Mouse (Mus musculus) G1E (cell line): ENCODE results near the gene Impdh2. TPM values are rescaled to one million over a fixed set of nuclear protein-coding genes. Genes with fewer than 3 reads are reported as not detected.
"Not testable (repeated sequence)": the region's sequence is repeated elsewhere in the genome, so short reads cannot be mapped to it uniquely, and the experiment has no call there.

Source experiments
- ATAC-seq: 2 replicates; pipeline ENCODE4 v1.8.0; 2016; ENCODE audit warnings: mild to moderate bottlenecking; ENCODE audit not compliant: insufficient number of reproducible peaks, poor library complexity, low FRiP score, severe bottlenecking; ENCODE audit errors: extremely low read depth
- DNase-seq: peaks from one replicate; pipeline ENCODE4 v3.0.0; 2012; ENCODE audit warnings: low spot score
- H3K27me3 ChIP-seq: 2 replicates; pipeline ENCODE4 v1.6.1; 2012; ENCODE audit warnings: mild to moderate bottlenecking, low read length, inconsistent platforms; ENCODE audit not compliant: insufficient read depth
- H3K36me3 ChIP-seq: replicated peaks from 2 replicates; pipeline ENCODE3; 2012; ENCODE audit warnings: mild to moderate bottlenecking, inconsistent platforms
- H3K4me1 ChIP-seq: 2 replicates; pipeline ENCODE4 v1.6.1; 2012; ENCODE audit warnings: low read depth, low read length, inconsistent platforms, mixed read lengths; ENCODE audit not compliant: insufficient read depth
- H3K4me3 ChIP-seq: 2 replicates; pipeline ENCODE4 v1.5.1; 2012; ENCODE audit warnings: low read depth, mild to moderate bottlenecking, inconsistent platforms, low read length, moderate library complexity, mixed read lengths
- H3K9me3 ChIP-seq: replicated peaks from 2 replicates; pipeline ENCODE4 v1.6.1; 2012; ENCODE audit warnings: inconsistent platforms
- CTCF ChIP-seq: IDR thresholded peaks from 2 replicates; pipeline ENCODE4 v1.5.1; 2012; ENCODE audit warnings: low read depth, low read length, inconsistent platforms, mixed read lengths
- GATA1 ChIP-seq: IDR thresholded peaks from 2 replicates; pipeline ENCODE4 v1.6.1; 2012; ENCODE audit warnings: borderline replicate concordance, low read length, inconsistent platforms, mixed read lengths
- GATA2 ChIP-seq: IDR thresholded peaks from 2 replicates; pipeline ENCODE4 v1.6.1; 2012; ENCODE audit warnings: low read depth, low read length, inconsistent platforms, borderline replicate concordance
- POLR2AphosphoS5 ChIP-seq: IDR thresholded peaks from 2 replicates; pipeline ENCODE4 v1.6.1; 2012; ENCODE audit warnings: low read depth, low read length, inconsistent platforms; ENCODE audit not compliant: insufficient replicate concordance
- TAL1 ChIP-seq: conservative IDR thresholded peaks from 2 replicates; pipeline ENCODE4 v1.6.1; 2012; ENCODE audit warnings: low read depth, low read length, inconsistent platforms, mixed read lengths
- polyA plus RNA-seq: library from polyadenylated mRNA; stranded (reverse); fragments of >175 nt; gene quantifications from 2 replicates; pipeline ENCODE4 v1.2.3, GENCODE M21; 2012
- total RNA-seq, 2 experiments: library from RNA; stranded (forward) in 1 of 2; stranded (reverse) in 1 of 2; fragments of 200-1000 nt in 1 of 2; fragments of >200 nt in 1 of 2; fragmentation: Nextera tagmentation in 1 of 2; gene quantifications; 2 replicates each; pipeline ENCODE4 v1.2.3; 2014 to 2017

Gene Impdh2
- total and polyA plus RNA-seq, 3 experiments = 154 to 247 (median 167) TPM

DNA sequence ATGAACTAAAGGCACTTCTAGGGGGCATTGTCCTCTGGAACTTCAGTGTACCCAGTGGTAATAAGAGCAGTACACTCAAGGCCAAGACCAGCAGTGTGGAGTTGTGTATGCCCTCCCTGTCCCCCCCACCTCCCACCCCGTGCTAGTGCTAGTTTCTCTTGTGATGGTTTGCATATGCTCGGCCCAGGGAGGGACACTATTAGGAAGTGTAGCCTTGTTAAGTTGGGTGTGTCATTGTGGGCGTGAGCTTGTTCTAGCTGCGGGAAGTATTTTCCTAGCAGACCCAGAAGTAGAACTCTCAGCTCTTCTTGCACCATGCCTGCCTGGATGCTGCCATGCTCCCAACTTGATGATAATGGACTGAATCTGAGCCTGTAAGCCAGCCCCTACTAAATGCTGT, 41.9 kb downstream of the Impdh2 start:
- peaks cover 57% of the 10 kb centered on the region for H3K36me3 ChIP-seq
- TF ChIP-seq GATA1 (no peak), CTCF (no peak), GATA2 (no peak), TAL1 (no peak)
- no peak for ATAC-seq
- DNase-seq = no peak
- H3K27me3 ChIP-seq = no peaks in the 10 kb centered on the region
- no peaks in the 10 kb centered on the region for H3K9me3 ChIP-seq
- no peak overlapping the region for H3K4me3 ChIP-seq
- H3K4me1 ChIP-seq = peaks cover 19% of the 10 kb centered on the region

DNA sequence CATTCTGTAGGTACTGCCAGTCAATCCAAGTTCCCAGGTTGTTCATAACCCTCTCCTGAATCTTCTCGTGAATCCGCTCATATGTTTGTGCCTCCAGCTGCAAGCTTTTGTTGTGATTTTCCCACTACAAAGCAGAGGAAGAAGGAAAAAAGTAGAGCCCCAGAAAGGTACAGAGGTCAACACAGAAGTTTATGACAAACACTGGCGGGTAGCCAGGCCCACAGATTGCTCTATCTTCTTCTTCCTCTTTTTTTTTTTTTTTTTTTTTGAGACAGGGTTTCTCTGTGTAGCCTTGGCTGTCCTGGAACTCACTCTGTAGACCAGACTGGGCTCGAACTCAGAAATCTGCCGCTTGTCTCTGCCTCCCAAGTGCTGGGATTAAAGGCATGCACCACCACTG, 47.8 kb downstream of the Impdh2 start:
- ATAC-seq, H3K27me3 ChIP-seq, DNase-seq, H3K9me3 ChIP-seq, H3K4me3 ChIP-seq: not testable (repeated sequence)
- Histone ChIP-seq H3K36me3 (peaks cover 98% of the 10 kb centered on the region), H3K4me1 (peaks cover 21% of the 10 kb centered on the region)

DNA sequence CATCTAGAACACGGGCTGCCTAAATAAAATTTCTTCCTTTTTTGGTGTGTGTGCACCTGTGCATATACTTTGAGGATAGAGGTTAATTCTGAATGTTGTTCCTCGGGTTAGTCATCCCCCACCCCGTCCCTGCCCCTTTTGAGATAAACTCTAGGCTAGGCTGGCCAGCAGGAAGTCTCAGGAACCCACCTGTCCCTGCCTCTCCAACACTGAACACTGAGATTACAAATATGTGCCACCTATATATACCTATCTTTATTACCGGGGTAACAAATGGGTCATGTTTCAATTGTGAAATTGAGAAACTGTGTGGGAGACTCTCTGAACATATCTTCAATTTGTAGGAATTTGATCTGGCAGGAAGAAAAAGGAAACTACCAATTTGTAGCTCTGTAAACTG, 48.8 kb downstream of the Impdh2 start:
- TF ChIP-seq TAL1 (no peak), GATA1 (no peak), POLR2AphosphoS5 (no peak), CTCF (no peak), GATA2 (no peak)
- H3K27me3 ChIP-seq = no peaks in the 10 kb centered on the region
- H3K4me1 ChIP-seq = peaks cover 18% of the 10 kb centered on the region
- no peak overlapping the region for H3K4me3 ChIP-seq
- ATAC-seq (no peak), DNase-seq (no peak)
- no peaks in the 10 kb centered on the region for H3K9me3 ChIP-seq
- H3K36me3 ChIP-seq = peaks cover 98% of the 10 kb centered on the region

DNA sequence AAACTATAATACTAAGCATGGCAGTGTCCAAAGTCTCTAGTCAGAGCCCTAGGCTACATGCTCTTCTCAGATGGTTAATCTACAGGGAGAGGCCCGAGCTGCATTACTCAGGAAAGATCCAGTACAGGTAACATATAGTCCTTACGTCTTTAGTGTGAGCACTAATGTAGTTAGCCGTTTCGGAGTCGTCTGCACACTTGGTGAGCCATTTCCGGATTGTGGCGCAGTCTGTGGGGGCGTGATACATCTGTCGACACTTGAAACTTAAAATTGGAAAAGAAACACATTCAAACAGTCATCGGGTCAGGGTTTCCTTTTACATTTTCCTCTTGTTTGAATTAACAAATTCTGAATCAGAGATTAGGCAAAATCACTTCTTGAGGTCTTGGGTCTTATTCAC, 51.4 kb downstream of the Impdh2 start:
- Histone ChIP-seq H3K4me3 (no peak overlapping the region), H3K4me1 (peaks cover 18% of the 10 kb centered on the region), H3K36me3 (peaks cover 100% of the 10 kb centered on the region), H3K9me3 (no peaks in the 10 kb centered on the region), H3K27me3 (no peaks in the 10 kb centered on the region)
- DNase-seq (no peak), ATAC-seq (no peak)
- TF ChIP-seq GATA2 (no peak), POLR2AphosphoS5 (no peak), CTCF (no peak), TAL1 (no peak), GATA1 (no peak)

Other genes starting within 250 kb of the Impdh2 start
- gene Gpx1, start 221.4 kb upstream of the Impdh2 start, total RNA-seq (2014; fragmentation: Nextera tagmentation) = 1,641 and 1,695 TPM in 2 replicates
- 1,228 and 1,354 TPM in 2 replicates for gene Gpx1, start 221.4 kb upstream of the Impdh2 start, total RNA-seq (2017)
- gene Gpx1, start 221.4 kb upstream of the Impdh2 start, polyA plus RNA-seq = 470 and 543 TPM in 2 replicates
- gene Usp4, start 212.4 kb upstream of the Impdh2 start, total RNA-seq (2014; fragmentation: Nextera tagmentation) = 126 and 131 TPM in 2 replicates
- gene Usp4, start 212.4 kb upstream of the Impdh2 start, total RNA-seq (2017) = 76.5 and 78.6 TPM in 2 replicates
- 60.8 and 97.3 TPM in 2 replicates for gene Usp4, start 212.4 kb upstream of the Impdh2 start, polyA plus RNA-seq
- gene 1700102P08Rik, start 167.5 kb upstream of the Impdh2 start, total RNA-seq (2014; fragmentation: Nextera tagmentation) = not detected in 2 replicates
- 0.44 and 1.3 TPM in 2 replicates for gene 1700102P08Rik, start 167.5 kb upstream of the Impdh2 start, total RNA-seq (2017)
- 0.29 and 0.81 TPM in 2 replicates for gene 1700102P08Rik, start 167.5 kb upstream of the Impdh2 start, polyA plus RNA-seq
- not detected in 2 replicates for gene Ccdc36, start 131.8 kb upstream of the Impdh2 start, total RNA-seq (2014; fragmentation: Nextera tagmentation)
- gene Ccdc36, start 131.8 kb upstream of the Impdh2 start, total RNA-seq (2017) = 0.22 TPM in 1 of 2 replicates, not detected in the other
- not detected in 2 replicates for gene Ccdc36, start 131.8 kb upstream of the Impdh2 start, polyA plus RNA-seq
- not detected in 2 replicates for gene BC048562, start 123.8 kb upstream of the Impdh2 start, total RNA-seq (2014; fragmentation: Nextera tagmentation)
- 0.22 TPM in 1 of 2 replicates, not detected in the other for gene BC048562, start 123.8 kb upstream of the Impdh2 start, total RNA-seq (2017)
- 0.08 TPM in 1 of 2 replicates, not detected in the other for gene BC048562, start 123.8 kb upstream of the Impdh2 start, polyA plus RNA-seq
- gene Ccdc71, start 99.8 kb upstream of the Impdh2 start, total RNA-seq (2014; fragmentation: Nextera tagmentation) = 52.4 and 53.0 TPM in 2 replicates
- gene Ccdc71, start 99.8 kb upstream of the Impdh2 start, total RNA-seq (2017) = 20.3 and 22.3 TPM in 2 replicates
- gene Ccdc71, start 99.8 kb upstream of the Impdh2 start, polyA plus RNA-seq = 24.1 and 25.6 TPM in 2 replicates
- 14.7 and 21.2 TPM in 2 replicates for gene Klhdc8b, start 98.7 kb upstream of the Impdh2 start, total RNA-seq (2014; fragmentation: Nextera tagmentation)
- 52.8 and 63.1 TPM in 2 replicates for gene Klhdc8b, start 98.7 kb upstream of the Impdh2 start, total RNA-seq (2017)
- gene Klhdc8b, start 98.7 kb upstream of the Impdh2 start, polyA plus RNA-seq = 112 and 116 TPM in 2 replicates
- 0.15 TPM in 1 of 2 replicates, not detected in the other for gene Lamb2, start 80.5 kb upstream of the Impdh2 start, total RNA-seq (2014; fragmentation: Nextera tagmentation)
- gene Lamb2, start 80.5 kb upstream of the Impdh2 start, total RNA-seq (2017) = 0.11 and 0.17 TPM in 2 replicates
- gene Lamb2, start 80.5 kb upstream of the Impdh2 start, polyA plus RNA-seq = 0.07 TPM in 2 replicates
- gene Usp19, start 69.7 kb upstream of the Impdh2 start, total RNA-seq (2014; fragmentation: Nextera tagmentation) = 70.6 and 197 TPM in 2 replicates
- 41.3 and 44.7 TPM in 2 replicates for gene Usp19, start 69.7 kb upstream of the Impdh2 start, total RNA-seq (2017)
- gene Usp19, start 69.7 kb upstream of the Impdh2 start, polyA plus RNA-seq = 87.7 and 102 TPM in 2 replicates
- gene Qars, start 52.6 kb upstream of the Impdh2 start, total RNA-seq (2014; fragmentation: Nextera tagmentation) = 320 and 349 TPM in 2 replicates
- gene Qars, start 52.6 kb upstream of the Impdh2 start, total RNA-seq (2017) = 196 and 201 TPM in 2 replicates
- gene Qars, start 52.6 kb upstream of the Impdh2 start, polyA plus RNA-seq = 138 and 248 TPM in 2 replicates
- gene Qrich1, start 43.5 kb upstream of the Impdh2 start, total RNA-seq (2014; fragmentation: Nextera tagmentation) = 179 and 214 TPM in 2 replicates
- 150 and 161 TPM in 2 replicates for gene Qrich1, start 43.5 kb upstream of the Impdh2 start, total RNA-seq (2017)
- 99.7 and 143 TPM in 2 replicates for gene Qrich1, start 43.5 kb upstream of the Impdh2 start, polyA plus RNA-seq
- 25.6 and 31.8 TPM in 2 replicates for gene Ndufaf3, start 7.1 kb downstream of the Impdh2 start, total RNA-seq (2014; fragmentation: Nextera tagmentation)
- 16.9 and 29.4 TPM in 2 replicates for gene Ndufaf3, start 7.1 kb downstream of the Impdh2 start, total RNA-seq (2017)
- 11.7 and 17.7 TPM in 2 replicates for gene Ndufaf3, start 7.1 kb downstream of the Impdh2 start, polyA plus RNA-seq
- gene Dalrd3, start 9.6 kb downstream of the Impdh2 start, total RNA-seq (2014; fragmentation: Nextera tagmentation) = 48.3 and 49.1 TPM in 2 replicates
- gene Dalrd3, start 9.6 kb downstream of the Impdh2 start, total RNA-seq (2017) = 48.3 and 65.3 TPM in 2 replicates
- 101 and 121 TPM in 2 replicates for gene Dalrd3, start 9.6 kb downstream of the Impdh2 start, polyA plus RNA-seq
- 22.6 and 27.6 TPM in 2 replicates for gene Wdr6, start 18.5 kb downstream of the Impdh2 start, total RNA-seq (2014; fragmentation: Nextera tagmentation)
- gene Wdr6, start 18.5 kb downstream of the Impdh2 start, total RNA-seq (2017) = 36.3 and 39.2 TPM in 2 replicates
- gene Wdr6, start 18.5 kb downstream of the Impdh2 start, polyA plus RNA-seq = 16.9 and 30.0 TPM in 2 replicates
- gene P4htm, start 37.4 kb downstream of the Impdh2 start, total RNA-seq (2014; fragmentation: Nextera tagmentation) = 1.7 and 1.9 TPM in 2 replicates
- gene P4htm, start 37.4 kb downstream of the Impdh2 start, total RNA-seq (2017) = 2.0 and 2.6 TPM in 2 replicates
- 5.4 and 5.7 TPM in 2 replicates for gene P4htm, start 37.4 kb downstream of the Impdh2 start, polyA plus RNA-seq
- 77.4 and 83.1 TPM in 2 replicates for gene Arih2, start 89.1 kb downstream of the Impdh2 start, total RNA-seq (2014; fragmentation: Nextera tagmentation)
- gene Arih2, start 89.1 kb downstream of the Impdh2 start, total RNA-seq (2017) = 86.9 and 91.4 TPM in 2 replicates
- 146 and 153 TPM in 2 replicates for gene Arih2, start 89.1 kb downstream of the Impdh2 start, polyA plus RNA-seq
- 17.4 and 17.8 TPM in 2 replicates for gene Slc25a20, start 101.8 kb downstream of the Impdh2 start, total RNA-seq (2014; fragmentation: Nextera tagmentation)
- gene Slc25a20, start 101.8 kb downstream of the Impdh2 start, total RNA-seq (2017) = 30.3 TPM in 2 replicates
- gene Slc25a20, start 101.8 kb downstream of the Impdh2 start, polyA plus RNA-seq = 5.5 and 7.7 TPM in 2 replicates
- not detected in 2 replicates for gene Prkar2a, start 129.0 kb downstream of the Impdh2 start, total RNA-seq (2014; fragmentation: Nextera tagmentation)
- gene Prkar2a, start 129.0 kb downstream of the Impdh2 start, total RNA-seq (2017) = 0.29 and 0.38 TPM in 2 replicates
- 0.19 TPM in 1 of 2 replicates, not detected in the other for gene Prkar2a, start 129.0 kb downstream of the Impdh2 start, polyA plus RNA-seq
- 39.0 and 43.0 TPM in 2 replicates for gene Ip6k2, start 223.5 kb downstream of the Impdh2 start, total RNA-seq (2014; fragmentation: Nextera tagmentation)
- 35.7 and 43.8 TPM in 2 replicates for gene Ip6k2, start 223.5 kb downstream of the Impdh2 start, total RNA-seq (2017)
- 29.4 and 33.6 TPM in 2 replicates for gene Ip6k2, start 223.5 kb downstream of the Impdh2 start, polyA plus RNA-seq
- gene Nckipsd, start 248.1 kb downstream of the Impdh2 start, total RNA-seq (2014; fragmentation: Nextera tagmentation) = 4.7 and 6.3 TPM in 2 replicates
- 4.1 and 5.2 TPM in 2 replicates for gene Nckipsd, start 248.1 kb downstream of the Impdh2 start, total RNA-seq (2017)
- gene Nckipsd, start 248.1 kb downstream of the Impdh2 start, polyA plus RNA-seq = 5.6 and 8.3 TPM in 2 replicates